Mouse (Mus musculus) bone marrow macrophage, adult 2 months (primary cell): ENCODE data around the gene Fpgs.

Source experiments
- CTCF ChIP-seq: IDR thresholded peaks from 2 replicates; pipeline ENCODE4 v1.5.1; 2012; ENCODE audit warnings: low read depth, mild to moderate bottlenecking, low read length, moderate library complexity
- POLR2A ChIP-seq: IDR thresholded peaks from 2 replicates; pipeline ENCODE4 v1.6.1; 2012; ENCODE audit warnings: mild to moderate bottlenecking, low read depth, low read length, borderline replicate concordance

GRCm38 (mm10) chr2:32740916-32741272 lies 36.9 kb upstream of the Fpgs start, which contains the start of gene 6330409D20Rik:
- no peak for TF ChIP-seq CTCF
- TF ChIP-seq POLR2A, result no peak
